Mouse (Mus musculus) intestine, embryonic 16.5 days (tissue): ENCODE measurements around the gene Zbtb7b. TPM values are rescaled to one million over a fixed set of nuclear protein-coding genes. Genes with fewer than 3 reads are reported as not detected.

Experiments
- ATAC-seq: fragments of 200-750 bp; cut with Nextera tagmentation; 2 replicates; pipeline ENCODE4 v1.8.0; 2017; ENCODE audit warnings: moderate TSS enrichment, moderate library complexity
- H3K27ac ChIP-seq: fragments of 300-500 bp; sonication (generic); 2 replicates; pipeline ENCODE4 v1.5.1; 2014; ENCODE audit warnings: mild to moderate bottlenecking, low read length
- H3K27me3 ChIP-seq: fragments of 300-500 bp; sonication (generic); replicated peaks from 2 replicates; pipeline ENCODE4 v1.6.1; 2014; ENCODE audit warnings: low read length, control low read depth, mixed read lengths; ENCODE audit not compliant: control insufficient read depth, insufficient read depth
- H3K36me3 ChIP-seq: fragments of 300-500 bp; sonication (generic); 2 replicates; pipeline ENCODE4 v1.6.1; 2014; ENCODE audit warnings: low read length, control low read depth; ENCODE audit not compliant: control insufficient read depth, insufficient read depth
- H3K4me1 ChIP-seq: fragments of 300-500 bp; sonication (generic); 2 replicates; pipeline ENCODE4 v1.6.1; 2014; ENCODE audit warnings: low read length, control low read depth, mixed read lengths; ENCODE audit not compliant: control insufficient read depth, insufficient read depth
- H3K4me2 ChIP-seq: fragments of 300-500 bp; sonication (generic); 2 replicates; pipeline ENCODE4 v1.6.1; 2014; ENCODE audit warnings: low read depth, low read length, control low read depth
- H3K4me3 ChIP-seq: fragments of 300-500 bp; sonication (generic); 2 replicates; pipeline ENCODE4 v1.5.1; 2014; ENCODE audit warnings: mild to moderate bottlenecking, low read length
- H3K9ac ChIP-seq: fragments of 300-500 bp; sonication (generic); 2 replicates; pipeline ENCODE4 v1.6.1; 2014; ENCODE audit warnings: low read depth, low read length
- H3K9me3 ChIP-seq: fragments of 300-500 bp; sonication (generic); 2 replicates; pipeline ENCODE4 v1.6.1; 2016; ENCODE audit warnings: low read length, control low read depth; ENCODE audit not compliant: control insufficient read depth
- WGBS: fragments of 180-500 bp; shearing (Covaris S2); extraction: QIAGEN DNeasy Blood & Tissue Kit; methylation state at CpG from one replicate; pipeline ENCODE4 v1.1.7; 2014; 5-methylcytosine and 5-hydroxymethylcytosine counted together
- polyA plus RNA-seq: library from polyadenylated mRNA; unstranded; fragments of >200 nt; fragmentation: Nextera tagmentation; extraction: Ambion mirVana; gene quantifications from 2 replicates; pipeline ENCODE4 v1.2.1, GENCODE M21; 2015

Zbtb7b gene
- polyA plus RNA-seq = 10.0 and 11.3 TPM in 2 replicates

GRCm38 (mm10) chr3:89394006-89394893, at the start of gene Zbtb7b:
Gene Zbtb7b (minus strand): TSS chr3:89394776.
- no peaks in the 10 kb centered on the region for H3K27me3 ChIP-seq
- peak within 1 kb of the TSS; percentile 97 for H3K27ac ChIP-seq
- H3K4me3 ChIP-seq = peak within 1 kb of the TSS; percentile 77
- peak within 1 kb of the TSS; percentile 85 for H3K9ac ChIP-seq
- peak within 1 kb of the TSS; percentile 99 for H3K4me2 ChIP-seq
- peaks cover 40% of the 10 kb centered on the region for H3K4me1 ChIP-seq
- H3K36me3 ChIP-seq = no peaks in the 10 kb centered on the region
- WGBS = under 1% methylated on average over 40 of the region's 42 CpGs
- H3K9me3 ChIP-seq = no peaks in the 10 kb centered on the region
- ATAC-seq = peak; percentile 68

- H3K9ac ChIP-seq = no peak overlapping the region
Measured at GRCm38 (mm10) chr3:89440691-89441090, 46.1 kb upstream of the Zbtb7b start.

GRCm38 (mm10) chr3:89437269-89437668, 42.7 kb upstream of the Zbtb7b start:
- Histone ChIP-seq H3K27me3 (no peaks in the 10 kb centered on the region), H3K9me3 (no peaks in the 10 kb centered on the region), H3K4me1 (peaks cover 9% of the 10 kb centered on the region), H3K4me2 (peak overlapping the region; percentile 76), H3K9ac (peak overlapping the region; percentile 70), H3K4me3 (peak overlapping the region; percentile 68), H3K27ac (peak overlapping the region; percentile 79), H3K36me3 (peaks cover 6% of the 10 kb centered on the region)
- peak; percentile 45; the same call in 1 of the 2 replicates for ATAC-seq
- 21% methylated on average over 5 of the region's 5 CpGs for WGBS

More at GRCm38 (mm10) chr3:89440691-89441090, 46.1 kb upstream of the Zbtb7b start:
- ATAC-seq = no peak
- Histone ChIP-seq H3K4me3 (no peak overlapping the region), H3K4me2 (no peak overlapping the region), H3K27ac (no peak overlapping the region), H3K9me3 (no peaks in the 10 kb centered on the region), H3K36me3 (peaks cover 8% of the 10 kb centered on the region; the same call in 1 of the 2 replicates), H3K27me3 (no peaks in the 10 kb centered on the region), H3K4me1 (peaks cover 9% of the 10 kb centered on the region)
- 92% methylated on average over 2 of the region's 2 CpGs for WGBS

DNA sequence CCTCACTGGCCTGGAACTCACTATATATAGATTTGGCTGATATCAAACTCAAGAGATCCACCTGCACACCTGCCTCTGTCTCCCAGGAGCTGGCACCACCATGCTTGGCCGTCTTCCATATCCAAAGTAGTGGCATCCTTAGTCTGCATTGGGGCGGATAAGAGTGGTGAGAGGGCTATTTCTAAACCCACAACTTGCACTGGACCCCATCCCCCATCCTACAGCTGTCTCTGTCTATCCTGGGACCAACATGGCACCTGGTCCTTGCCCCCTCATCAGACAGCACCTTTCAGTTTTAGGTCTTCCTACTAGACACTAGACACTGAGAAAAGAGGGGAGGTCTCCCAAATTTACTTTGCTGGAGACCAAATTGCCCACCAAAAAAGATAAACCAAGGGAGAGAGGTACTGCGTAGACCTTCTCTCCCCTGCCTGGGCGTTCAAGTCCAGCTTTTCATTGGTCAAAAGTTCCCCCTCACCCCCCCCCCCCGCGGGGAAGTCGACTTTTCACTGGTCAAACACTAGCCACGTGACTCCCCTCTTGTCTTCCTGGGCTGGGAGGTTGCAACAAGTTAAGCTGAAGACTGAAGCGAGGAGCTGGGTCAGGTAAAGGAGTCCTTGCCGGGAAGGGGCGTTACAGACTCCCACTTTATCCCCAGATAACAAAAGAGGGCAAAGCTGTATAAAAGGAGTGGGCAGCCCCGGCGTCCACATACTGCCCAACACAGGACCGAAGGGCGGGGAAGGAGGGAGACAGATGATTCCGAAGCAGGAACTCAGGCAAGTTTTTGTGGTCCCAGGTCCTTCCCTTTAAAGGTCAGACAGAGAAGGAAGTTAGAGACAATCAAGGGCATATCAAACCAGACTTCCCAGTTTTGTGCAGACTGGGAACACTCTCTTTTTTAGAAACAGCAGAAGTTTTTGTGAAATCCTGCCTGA, 41.9 kb upstream of the Zbtb7b start, which contains the start of gene Pbxip1:
Gene Pbxip1, plus strand, starts transcription at position 531 of the 938 bp plus-strand sequence.
- no peaks in the 10 kb centered on the region for H3K9me3 ChIP-seq
- 6% methylated on average over 16 of the region's 16 CpGs for WGBS
- ATAC-seq = peak; percentile 85
- peak within 1 kb of the TSS; percentile 68 for H3K4me3 ChIP-seq
- peak within 1 kb of the TSS; percentile 79 for H3K27ac ChIP-seq
- H3K4me2 ChIP-seq = peak within 1 kb of the TSS; percentile 76
- peaks cover 12% of the 10 kb centered on the region for H3K4me1 ChIP-seq
- peaks cover 6% of the 10 kb centered on the region for H3K36me3 ChIP-seq
- H3K27me3 ChIP-seq = no peaks in the 10 kb centered on the region
- peak within 1 kb of the TSS; percentile 70 for H3K9ac ChIP-seq

DNA sequence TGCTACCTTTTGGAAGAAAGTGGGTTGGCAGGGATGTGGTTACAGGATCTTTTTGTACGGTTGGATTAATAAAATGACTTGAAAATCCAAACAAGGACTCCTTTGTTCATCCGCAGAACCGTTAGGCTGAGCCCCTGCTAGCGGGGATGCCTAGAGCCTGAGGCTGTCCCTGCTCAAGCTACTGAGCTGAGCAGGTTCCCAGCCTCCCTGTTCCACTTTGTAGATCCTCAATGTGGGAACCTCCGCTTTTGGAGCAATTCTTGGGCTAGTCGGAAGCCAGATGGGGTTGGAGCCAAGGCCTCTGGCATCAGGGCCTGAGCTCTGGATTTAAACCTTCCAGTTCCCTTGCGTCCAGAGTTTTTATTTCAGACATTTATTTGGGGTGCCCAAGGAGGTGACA, 40.5 kb upstream of the Zbtb7b start:
- Histone ChIP-seq H3K4me3 (no peak overlapping the region), H3K27me3 (no peaks in the 10 kb centered on the region), H3K4me1 (peaks cover 18% of the 10 kb centered on the region), H3K9ac (no peak overlapping the region), H3K9me3 (no peaks in the 10 kb centered on the region), H3K36me3 (peaks cover 6% of the 10 kb centered on the region), H3K4me2 (no peak overlapping the region), H3K27ac (no peak overlapping the region)
- no peak for ATAC-seq
- 76% methylated on average over 7 of the region's 7 CpGs for WGBS

DNA sequence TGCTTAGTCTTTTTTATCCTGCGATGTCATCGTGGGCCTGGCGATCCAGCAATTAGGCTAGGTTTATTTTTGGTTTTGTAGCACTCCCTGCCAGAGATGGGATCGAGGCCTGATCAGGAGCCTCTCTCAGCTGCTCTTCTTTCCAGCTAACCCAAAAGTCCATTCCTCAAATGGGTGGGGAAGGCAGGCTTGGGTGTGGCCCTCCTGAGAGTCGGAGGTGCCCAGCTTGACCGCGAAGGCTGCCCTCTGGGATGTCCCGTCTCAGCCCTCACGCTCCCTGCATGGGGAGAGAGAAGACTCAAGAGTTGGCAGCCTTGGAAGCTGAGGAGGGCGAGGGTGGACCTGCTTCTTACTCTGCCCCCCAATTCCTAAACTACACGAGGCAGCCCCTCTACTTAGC, 40.0 kb upstream of the Zbtb7b start:
- no peak for ATAC-seq

DNA sequence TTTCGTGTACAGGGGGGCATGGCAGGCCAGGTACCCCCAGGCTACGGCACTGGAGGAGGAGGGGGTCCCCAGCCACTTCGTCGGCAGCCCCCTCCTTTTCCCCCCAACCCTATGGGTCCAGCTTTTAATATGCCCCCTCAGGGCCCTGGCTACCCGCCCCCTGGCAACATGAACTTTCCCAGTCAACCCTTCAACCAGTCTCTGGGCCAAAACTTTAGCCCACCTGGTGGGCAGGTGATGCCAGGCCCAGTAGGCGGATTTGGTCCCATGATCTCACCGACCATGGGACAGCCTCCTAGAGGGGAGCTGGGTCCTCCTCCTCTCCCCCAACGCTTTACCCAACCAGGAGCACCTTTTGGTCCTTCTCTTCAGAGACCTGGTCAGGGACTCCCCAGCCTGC, 38.0 kb upstream of the Zbtb7b start:
- Histone ChIP-seq H3K4me2 (no peak overlapping the region), H3K4me1 (peaks cover 18% of the 10 kb centered on the region), H3K27ac (no peak overlapping the region), H3K9ac (no peak overlapping the region), H3K9me3 (no peaks in the 10 kb centered on the region), H3K4me3 (no peak overlapping the region), H3K36me3 (peaks cover 9% of the 10 kb centered on the region), H3K27me3 (no peaks in the 10 kb centered on the region)
- ATAC-seq = no peak
- 94% methylated on average over 6 of the region's 8 CpGs for WGBS

More for the DNA sequence above, 40.0 kb upstream of the Zbtb7b start:
- Histone ChIP-seq H3K9ac (no peak overlapping the region), H3K4me3 (no peak overlapping the region), H3K36me3 (peaks cover 6% of the 10 kb centered on the region), H3K27ac (no peak overlapping the region), H3K4me1 (peaks cover 18% of the 10 kb centered on the region), H3K9me3 (no peaks in the 10 kb centered on the region), H3K27me3 (no peaks in the 10 kb centered on the region), H3K4me2 (no peak overlapping the region)
- WGBS = 86% methylated on average over 11 of the region's 11 CpGs

DNA sequence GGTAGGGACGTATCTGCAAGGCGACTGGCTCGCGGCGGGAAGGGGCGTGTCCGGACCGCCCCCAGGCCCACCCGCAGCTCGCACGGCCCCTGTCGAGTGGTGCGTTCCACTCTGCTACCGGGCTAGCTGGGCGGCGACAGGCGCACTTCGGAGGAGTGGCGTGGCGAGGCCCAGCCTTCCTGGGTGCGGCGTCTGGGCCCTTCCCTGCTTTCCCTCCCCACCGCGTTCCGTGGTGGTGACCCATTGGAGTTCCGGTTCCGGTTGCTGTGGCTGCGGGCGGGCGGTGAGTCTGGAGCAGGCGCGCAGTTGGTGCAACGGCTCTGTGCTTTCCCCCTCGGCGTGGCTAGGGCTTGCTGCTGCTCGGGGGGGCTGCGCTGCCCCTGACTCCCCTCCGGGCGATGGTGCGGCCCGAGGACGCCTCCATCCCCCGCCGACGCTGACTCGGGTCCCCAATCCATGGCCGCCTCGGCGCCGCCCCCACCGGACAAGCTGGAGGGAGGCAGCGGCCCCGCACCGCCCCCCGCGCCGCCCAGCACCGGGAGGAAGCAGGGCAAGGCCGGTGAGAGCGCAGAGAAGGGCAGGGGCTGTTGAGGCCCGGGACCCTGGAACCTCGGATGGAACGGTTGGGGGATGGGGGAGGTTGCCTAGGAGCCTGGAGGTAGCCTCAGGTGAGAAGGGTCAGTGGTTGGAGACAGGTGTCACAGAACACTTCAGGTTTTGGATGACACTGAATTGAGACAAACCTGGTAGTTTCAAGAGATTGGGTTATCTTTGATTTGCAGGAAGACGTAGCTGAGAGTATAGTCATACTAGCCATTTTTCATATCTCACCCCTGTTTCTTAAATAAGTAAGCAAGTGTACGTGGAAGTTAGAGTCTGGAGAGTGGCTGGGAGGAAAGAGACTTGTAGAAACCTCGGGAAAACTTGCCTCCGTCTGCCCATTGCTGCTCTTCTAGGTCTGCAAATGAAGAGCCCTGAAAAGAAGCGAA, 35.9 kb upstream of the Zbtb7b start, which contains the start of gene Pygo2:
Gene Pygo2, plus strand, starts transcription at position 44 of the 989 bp plus-strand sequence.
- 2% methylated on average over 68 of the region's 68 CpGs for WGBS
- peak within 1 kb of the TSS; percentile 84 for H3K4me2 ChIP-seq
- H3K4me1 ChIP-seq = peaks cover 9% of the 10 kb centered on the region
- no peaks in the 10 kb centered on the region for H3K27me3 ChIP-seq
- ATAC-seq = peak; percentile 99
- peak within 1 kb of the TSS; percentile 99 for H3K9ac ChIP-seq
- H3K36me3 ChIP-seq = peaks cover 15% of the 10 kb centered on the region
- H3K4me3 ChIP-seq = peak within 1 kb of the TSS; percentile 100
- H3K9me3 ChIP-seq = no peaks in the 10 kb centered on the region
- peak within 1 kb of the TSS; percentile 93 for H3K27ac ChIP-seq
